Mouse (Mus musculus): Measurements from ENCODE around the gene Baat. TPM values are rescaled to one million over a fixed set of nuclear protein-coding genes. Genes with fewer than 3 reads are reported as not detected.
A peak's percentile ranks its signal among the peaks of the same experiment; 100 is the strongest.
"Not testable (repeated sequence)": the region's sequence is repeated elsewhere in the genome, so short reads cannot be mapped to it uniquely, and the experiment has no call there.

Gene Baat
- under 1 TPM in 1 of 2 experiments, not detected in 1; 0.23 TPM for total RNA-seq (2021)
- long read RNA-seq, experiment 1 = 0 reads
- long read RNA-seq, experiment 2 = 0 reads

DNA sequence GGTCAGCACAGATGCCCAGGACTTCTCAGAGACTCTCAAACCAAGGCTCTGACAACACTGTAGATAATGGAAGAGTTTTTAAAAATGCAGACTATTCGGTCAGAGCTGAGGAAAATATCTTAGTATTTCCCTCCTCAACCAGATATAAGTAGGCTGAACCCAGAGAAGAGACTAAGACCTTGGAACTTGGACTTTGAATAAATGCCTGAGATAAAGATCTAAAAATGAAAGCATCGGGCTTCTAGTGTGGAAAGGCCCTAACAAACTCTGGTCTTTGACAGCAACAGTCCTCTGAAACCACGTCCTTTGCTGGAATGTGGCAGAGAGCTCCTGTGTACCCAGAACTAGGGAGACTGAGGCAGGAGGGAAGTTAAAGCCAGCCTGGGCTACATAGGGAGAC lies at the start of gene Baat:
Baat (minus strand) TSS at position 172 of the 400 bp plus-strand sequence.
- no peak for DNase-seq (ENCODE audit: low spot score in 2 of 2)

DNA sequence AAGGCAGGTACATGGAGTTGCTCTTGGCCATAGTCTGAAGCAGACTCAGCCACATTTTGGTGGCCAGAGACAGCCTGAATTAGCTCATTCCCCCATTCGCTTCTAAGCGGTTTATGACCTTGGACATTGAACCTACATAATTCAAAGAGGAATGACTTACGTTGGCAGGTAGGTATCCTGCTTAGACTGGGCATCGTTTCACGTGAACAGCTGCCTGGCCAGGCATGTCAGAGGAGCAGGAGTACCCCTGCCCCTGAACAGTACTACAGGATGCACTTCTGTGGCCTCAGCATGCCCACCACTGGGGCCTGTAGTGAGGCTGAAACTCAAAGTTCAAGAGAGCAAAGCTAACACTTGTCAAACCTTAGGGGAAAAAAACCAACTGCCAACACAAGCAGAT lies 47.0 kb upstream of the Baat start:
- DNase-seq (ENCODE audit: low spot score in 2 of 2) = no peak

DNA sequence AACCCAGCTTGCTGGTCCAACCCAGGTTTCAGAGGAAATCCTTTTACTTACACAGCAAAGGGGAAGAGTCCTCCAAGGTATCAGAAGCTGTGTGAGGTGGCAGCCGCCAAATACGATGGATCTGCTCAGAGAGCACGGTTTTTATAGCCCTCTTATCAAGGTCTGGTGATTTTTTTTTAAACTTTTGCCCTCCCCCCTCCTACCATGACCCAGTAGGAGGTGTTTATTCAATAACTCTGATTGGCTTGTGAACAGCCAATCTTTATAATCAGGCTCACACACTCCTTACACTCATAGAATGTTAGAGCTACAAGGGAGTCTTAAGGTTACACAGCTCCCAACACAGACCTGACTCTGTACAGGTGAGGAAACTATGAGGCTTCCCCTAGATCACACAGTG lies 43.0 kb upstream of the Baat start, which contains the start of gene Aldob:
Aldob (minus strand) TSS at position 164 of the 400 bp plus-strand sequence.
- DNase-seq (ENCODE audit: low spot score in 2 of 2) = no peak

DNA sequence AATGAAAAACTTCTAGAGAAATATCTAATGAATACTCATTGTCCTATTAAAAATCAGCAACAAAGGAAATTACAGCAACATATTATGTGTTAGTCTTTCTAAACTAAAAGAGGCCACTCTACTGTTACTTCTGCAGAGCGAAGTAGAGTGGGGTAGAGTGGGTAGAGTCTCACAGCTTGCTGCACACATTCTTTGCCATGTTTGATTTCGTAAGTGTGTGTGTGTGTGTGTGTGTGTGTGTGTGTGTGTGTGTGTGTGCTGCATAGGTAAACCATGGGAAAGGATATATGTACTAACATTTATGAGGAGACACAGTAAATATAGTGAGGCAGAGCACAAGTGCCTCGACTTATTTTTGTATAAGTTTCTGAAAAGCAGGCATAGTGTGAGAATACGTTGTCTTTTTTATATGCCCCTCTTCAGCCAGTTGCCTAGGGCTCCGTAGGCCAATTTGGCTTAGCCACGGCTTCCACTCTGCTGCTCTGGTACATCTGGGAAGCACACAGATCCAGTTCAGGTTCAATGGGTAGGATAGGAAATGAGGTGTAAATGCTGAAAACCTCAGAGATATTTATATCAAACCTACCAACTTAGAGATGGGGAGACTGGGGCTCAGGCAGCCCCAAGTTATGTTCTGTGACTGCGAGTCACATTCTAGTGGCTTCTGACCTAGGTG lies 41.3 kb upstream of the Baat start:
- no peak for DNase-seq (ENCODE audit: low spot score in 2 of 2)

DNA sequence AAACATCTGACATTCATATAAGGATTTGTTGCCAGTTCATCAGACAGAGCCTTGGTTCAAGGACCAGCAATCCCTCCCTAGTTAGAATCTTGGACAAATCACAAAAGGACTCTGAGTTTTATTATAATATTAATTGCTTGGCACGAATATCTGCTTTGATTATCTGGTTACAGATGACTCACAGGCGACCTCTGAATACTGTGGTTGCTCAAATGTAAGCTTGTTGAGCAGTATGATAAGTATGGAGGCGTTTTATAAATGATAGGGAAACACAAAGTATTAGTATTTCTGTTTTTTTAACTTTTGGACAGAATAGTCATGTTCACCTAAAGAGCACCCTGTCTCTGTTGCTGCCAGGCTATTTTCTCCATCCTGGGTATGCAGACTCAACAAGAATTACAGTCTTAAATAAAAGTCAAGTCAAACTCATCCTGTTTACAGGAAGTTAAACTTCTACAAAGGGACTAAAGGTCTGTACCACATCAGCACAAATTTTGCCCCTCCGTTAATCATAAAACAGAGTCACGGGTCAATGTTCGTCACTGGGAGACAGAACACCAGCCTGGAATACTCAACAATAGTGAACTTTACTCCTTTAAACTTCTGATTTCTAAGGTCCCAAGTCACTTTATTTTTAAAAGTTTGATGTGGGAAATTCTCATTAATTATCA lies 40.7 kb upstream of the Baat start:
- no peak for DNase-seq (ENCODE audit: low spot score in 2 of 2)

DNA sequence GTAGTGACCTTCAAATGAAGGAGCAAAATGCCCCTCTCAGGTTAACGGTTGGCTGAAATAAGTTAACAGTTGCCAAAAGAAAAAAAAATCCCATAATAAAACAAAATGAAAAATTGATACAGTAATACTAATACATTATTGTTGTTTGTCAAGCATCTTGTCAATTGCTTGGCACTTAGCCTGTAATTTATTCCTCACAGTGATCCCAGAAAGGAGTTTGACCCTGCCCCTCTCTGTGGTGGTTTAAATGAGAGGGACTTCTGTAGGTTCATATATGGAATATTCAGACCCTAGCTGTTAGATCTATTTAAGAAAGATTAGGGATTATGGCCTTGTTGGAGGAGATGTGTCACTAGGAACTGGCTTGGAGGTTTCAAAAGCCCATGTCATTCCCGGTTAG lies 39.7 kb upstream of the Baat start:
- DNase-seq (ENCODE audit: low spot score in 2 of 2) = no peak

DNA sequence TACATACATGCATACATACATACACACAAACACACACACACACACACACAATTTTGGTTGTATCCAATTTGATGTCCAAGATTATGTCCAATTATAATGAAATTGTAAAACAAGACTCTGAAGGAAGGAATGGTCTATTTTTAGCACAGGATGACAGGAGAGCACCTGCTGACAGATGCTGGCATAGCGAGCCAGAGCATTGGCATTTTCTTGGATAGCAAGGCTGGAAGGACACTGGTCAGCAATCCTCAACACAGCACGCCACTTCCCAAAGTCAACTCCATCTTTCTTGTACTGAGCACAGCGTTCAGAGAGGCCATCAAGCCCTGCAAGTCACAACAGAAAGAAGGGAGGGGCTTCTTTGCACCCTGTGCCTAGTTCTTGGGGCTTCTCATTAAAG lies 34.6 kb upstream of the Baat start:
- DNase-seq (ENCODE audit: low spot score in 2 of 2) = no peak

DNA sequence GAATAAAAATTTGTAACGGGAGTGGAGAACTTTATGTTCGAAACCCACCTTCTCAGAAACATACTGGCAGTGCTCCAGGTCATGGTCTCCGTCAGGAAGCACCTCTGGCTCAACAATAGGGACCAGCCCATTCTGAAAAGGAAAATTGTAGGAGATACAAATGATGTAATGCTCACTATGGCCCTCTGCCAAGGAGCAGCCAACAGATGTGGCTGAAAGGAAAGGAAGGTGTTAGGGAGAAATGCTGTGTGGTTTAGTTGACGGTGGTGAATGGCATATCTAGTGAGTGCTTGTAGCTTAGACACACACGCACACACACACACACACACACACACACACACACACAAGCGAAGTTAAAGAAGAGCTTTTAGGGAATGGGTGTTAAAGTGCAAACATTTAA lies 33.3 kb upstream of the Baat start:
- no peak for DNase-seq (ENCODE audit: low spot score in 2 of 2)

DNA sequence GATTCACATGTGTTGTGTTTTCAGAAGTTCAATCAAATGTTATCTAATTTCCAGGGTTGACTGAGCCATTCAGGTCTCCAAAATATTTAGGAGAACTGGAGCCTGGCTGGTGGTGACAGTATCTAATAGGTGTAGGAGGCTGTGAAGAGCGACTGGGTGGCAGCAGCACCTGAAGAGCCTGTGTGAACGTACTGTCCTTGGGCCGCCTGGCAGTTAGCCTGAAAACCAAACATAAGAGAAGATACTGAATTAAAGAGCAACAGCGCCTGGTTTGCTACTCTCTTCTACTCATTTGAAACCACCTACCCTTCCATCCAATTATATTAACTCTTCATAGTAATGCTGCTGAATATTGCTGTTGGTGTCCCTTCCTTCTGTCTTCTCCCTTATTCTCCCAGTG lies 30.3 kb upstream of the Baat start:
- DNase-seq (ENCODE audit: low spot score in 2 of 2) = no peak

DNA sequence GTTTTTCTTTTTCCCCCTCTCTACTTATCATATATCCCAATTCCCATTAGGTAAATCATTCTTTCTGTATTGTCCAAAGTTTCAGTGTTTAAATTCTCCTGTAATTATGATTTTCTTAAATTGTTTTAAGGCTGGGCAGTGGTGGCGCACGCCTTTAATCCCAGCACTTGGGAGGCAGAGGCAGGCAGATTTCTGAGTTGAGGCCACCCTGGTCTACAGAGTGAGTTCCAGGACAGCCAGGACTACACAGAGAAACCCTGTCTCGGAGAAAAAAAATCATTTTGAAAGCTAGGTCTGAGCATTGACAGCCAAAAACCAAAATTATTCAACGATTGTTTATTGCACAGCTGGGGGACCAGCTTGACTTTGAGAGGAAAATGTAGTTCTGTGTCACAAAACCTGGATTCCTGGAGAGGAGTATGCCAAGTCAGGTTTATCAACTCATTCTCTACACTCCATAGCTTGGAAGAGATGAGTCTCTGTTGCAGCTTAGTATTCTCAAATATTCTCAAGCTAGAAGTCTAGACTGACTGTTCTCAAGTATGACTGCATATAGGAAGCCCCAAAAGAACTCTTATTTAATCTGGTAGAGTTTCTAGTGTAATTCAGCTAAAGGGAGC lies 29.4 kb upstream of the Baat start:
- DNase-seq (ENCODE audit: low spot score in 2 of 2) = no peak

DNA sequence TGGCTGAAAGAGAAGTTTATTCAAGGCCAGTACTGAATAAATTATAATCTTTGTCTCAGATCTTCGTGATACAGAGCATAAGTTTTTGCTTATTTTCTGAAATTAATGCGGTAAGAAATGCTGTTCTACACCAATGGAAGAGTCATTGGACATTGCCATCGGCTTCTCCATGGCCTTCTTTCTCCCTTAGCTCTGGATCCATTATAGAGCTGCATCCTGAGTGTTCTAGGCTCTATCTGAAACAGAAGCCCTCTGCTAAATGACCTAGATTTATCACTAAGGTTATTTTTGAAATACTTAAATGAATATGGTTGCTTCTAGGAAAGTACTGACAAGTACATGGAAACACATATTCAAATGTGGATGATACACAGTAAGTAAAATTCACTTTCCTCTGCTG lies 28.7 kb upstream of the Baat start:
- DNase-seq (ENCODE audit: low spot score in 2 of 2) = no peak

DNA sequence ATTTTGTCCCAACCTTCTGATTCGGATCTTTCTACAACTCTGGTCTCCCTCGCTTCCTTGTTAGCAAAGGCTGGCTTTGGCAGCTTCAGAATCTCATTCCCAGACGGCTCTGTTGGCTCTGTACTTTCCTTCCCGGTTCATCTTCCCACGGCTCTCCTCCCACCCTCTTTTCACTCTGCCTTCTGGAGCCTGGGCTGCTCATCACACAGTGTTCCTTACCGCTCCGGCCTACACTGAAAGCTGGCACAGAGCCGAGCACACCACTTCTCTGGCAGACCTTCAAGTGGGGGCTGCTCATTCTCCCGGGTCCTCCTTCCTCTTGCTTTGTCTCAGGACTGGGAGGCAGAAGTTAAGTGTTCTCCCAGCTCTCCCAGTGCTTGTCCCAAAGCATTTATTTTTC lies 16.2 kb upstream of the Baat start:
- DNase-seq (ENCODE audit: low spot score in 2 of 2) = peak; percentile 84 to 90

DNA sequence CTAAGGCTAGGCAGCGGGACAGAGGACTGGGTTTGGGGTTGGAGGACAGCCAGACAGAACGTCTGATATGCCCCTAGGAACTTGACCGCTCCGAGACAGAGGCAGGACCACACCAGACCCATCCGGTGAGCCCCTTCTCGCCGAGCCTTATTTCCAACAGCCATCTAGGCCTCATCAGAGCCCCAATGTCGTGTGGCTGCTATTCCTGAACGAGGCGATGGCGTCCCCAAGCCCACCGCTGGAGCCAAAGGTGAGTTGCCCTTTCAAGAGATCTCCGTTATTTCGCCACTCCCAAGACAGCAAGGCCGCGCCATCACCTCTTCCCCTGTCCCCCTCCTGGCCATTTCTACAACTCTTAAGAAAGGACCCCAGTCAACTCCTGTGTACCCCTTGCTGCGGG lies 15.0 kb upstream of the Baat start:
- DNase-seq (ENCODE audit: low spot score in 2 of 2) = no peak

DNA sequence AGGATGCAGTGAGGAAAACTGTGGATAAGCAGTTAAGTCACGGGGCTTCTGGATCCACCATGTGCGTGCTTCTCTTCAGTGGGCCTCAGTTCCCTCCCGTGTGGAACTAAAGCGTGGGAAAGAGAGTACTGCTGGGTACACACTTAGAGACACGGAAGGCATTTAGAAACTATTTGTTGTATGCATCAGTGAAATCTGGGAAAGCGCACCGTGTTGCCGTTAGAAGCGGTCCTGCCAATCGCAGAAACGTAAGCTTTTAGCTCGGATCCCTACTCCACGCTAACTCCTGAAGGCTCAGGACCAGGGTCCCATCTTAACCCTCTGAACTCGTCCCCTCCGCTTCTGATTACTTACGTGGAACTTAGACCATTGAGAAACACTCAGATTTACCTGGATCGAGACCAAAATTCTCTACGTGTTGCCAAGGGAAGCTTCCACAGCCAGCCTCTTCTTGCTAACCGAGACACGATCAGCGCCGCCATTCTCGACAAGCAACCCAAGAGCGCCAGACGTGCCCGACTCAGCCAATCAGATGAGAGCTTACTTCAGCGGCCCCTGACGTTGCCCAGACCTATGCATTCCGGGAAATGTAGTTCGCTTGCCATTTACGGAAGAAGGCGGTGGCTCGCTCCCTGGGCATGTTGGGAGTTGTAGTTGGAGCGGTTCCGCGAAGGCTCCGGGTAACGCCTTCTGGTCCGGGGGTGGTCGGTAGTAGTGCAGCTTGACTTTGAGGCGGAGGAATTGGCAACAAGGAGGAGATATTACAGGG lies 14.4 kb upstream of the Baat start, which contains the start of the genes Mrpl50 and Zfp189:
Mrpl50 (minus strand) TSS at position 522 of the 769 bp plus-strand sequence.
Zfp189 (plus strand) TSS at position 605 of the 769 bp plus-strand sequence.
- peak; percentile 93 to 97 for DNase-seq (ENCODE audit: low spot score in 2 of 2)

DNA sequence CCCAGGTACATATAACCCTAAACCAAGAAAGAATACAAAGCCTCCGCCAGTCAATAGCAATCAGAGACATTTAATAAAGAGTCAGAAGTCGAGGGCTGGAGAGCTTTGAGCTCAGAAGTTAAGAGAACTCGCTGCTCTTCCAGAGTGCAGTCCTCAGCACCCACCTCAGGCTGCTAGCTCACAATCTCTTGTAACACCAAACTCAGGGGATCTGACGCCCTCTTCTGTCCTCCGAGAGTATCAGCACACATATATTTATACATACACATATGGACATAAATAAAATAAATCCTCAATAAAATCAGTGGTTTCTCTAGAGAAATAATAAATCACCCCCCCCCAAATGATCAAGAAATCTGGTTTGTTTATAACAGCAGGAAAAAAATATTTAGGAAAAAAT lies 13.1 kb upstream of the Baat start:
- DNase-seq (ENCODE audit: low spot score in 2 of 2) = no peak

DNA sequence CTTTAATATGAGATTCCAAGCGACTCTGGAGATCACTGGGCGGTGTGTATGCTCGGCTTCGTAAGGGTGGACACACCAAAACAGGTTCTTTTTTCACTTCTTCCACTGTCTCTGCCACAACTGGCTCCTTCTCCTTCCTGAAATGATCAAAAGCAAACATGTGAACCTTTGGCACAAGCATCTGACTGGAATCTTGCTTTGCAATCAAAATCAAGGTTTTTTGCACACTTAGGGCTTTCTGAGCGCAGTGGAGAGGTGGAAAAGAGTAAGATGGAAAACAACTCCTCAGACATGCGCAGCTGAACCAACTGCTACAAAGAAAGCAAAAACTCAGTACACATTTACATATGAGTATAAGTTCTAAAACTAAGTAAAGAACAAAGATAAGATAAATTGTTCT lies 8.1 kb upstream of the Baat start:
- no peak for DNase-seq (ENCODE audit: low spot score in 2 of 2)

DNA sequence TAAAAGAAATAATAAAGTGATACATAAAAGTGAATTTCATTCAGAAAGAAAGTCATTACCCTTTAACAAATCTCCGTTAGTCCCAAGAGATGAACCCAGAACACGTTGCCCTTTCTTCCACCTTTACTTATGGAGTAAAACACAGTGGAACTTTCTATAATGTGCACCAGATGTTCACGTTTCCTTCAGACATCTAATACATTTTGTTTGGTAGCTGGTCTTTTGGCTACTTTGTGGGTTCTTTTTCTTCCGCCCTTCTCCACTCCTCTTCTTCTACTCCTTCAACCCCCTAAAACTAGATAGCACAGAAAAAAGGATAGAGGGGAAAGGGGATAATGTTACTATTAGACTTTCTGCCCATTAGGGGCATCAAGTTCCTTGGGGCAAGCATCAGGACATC lies 6.3 kb upstream of the Baat start:
- no peak for DNase-seq (ENCODE audit: low spot score in 2 of 2)

DNA sequence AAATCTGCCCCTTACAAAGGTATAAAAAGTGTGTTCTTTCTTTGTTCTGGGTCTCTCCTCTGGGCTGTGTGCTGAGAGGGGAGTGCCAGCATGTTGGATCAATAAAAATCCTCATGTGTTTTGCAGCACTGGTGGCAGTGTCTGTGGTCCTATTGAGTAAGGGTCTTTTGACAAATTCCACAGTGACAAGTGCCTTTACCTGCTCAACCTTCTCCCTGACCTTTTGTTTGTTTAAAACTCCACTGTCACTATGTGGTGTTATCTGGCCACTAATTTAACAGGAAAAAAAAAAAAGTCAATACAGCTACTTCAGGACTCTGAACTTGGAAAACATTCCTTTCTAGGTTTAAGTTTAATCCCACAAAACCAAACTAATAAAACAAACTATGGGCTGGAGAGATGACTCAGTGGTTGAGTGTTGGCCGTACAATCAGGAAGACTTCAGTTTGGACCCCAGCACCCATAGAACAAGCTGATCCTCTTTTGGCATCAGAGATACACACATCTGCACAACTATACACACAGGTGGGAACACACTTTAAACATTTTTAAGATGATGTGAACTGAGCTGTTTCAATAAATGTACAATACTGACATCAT lies 4.0 kb upstream of the Baat start:
- DNase-seq (ENCODE audit: low spot score in 2 of 2) = not testable (repeated sequence)

DNA sequence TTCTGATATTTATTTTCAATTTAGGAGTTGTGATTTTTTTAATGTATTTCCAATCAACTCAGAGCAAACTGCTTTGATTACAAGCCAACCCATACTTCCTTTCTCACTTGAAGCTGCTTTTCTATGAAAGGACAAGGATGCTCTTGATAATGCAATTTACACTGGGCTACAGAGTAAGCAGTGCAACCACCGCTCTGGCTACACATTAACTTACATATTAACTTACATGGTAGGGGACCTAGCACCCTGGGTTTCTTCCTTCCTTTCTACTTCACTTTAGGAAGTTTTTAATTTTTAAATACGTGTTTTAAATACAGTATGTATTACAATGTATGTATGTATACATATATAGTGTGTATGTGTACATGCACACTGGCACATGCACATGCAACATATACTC lies 2.8 kb upstream of the Baat start:
- DNase-seq (ENCODE audit: low spot score in 2 of 2) = no peak

DNA sequence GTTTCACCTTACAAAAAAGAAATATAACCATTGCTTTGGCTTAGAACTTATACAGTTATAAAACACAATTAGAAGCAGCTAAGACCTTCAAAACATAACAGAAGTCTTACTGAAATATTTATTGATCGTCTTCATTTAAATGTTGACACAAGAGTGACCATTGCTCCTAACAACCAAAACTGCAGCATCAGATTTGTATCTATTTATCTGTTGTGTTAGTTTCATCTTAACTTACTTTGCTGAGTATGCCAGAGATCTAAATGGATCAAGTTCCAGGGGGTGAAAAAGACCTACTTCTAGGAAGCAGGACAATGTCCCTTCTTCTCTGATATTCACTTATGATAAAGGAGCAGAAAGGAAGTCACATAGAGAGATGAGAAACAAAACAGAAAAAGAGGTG lies 2.8 kb downstream of the Baat start:
- DNase-seq (ENCODE audit: low spot score in 2 of 2) = no peak
